Mouse (Mus musculus): ENCODE results near the gene Olfr167. TPM values are rescaled to one million over a fixed set of nuclear protein-coding genes. Genes with fewer than 3 reads are reported as not detected.
"Not testable (repeated sequence)": the region's sequence is repeated elsewhere in the genome, so short reads cannot be mapped to it uniquely, and the experiment has no call there.

Gene Olfr167
- not detected in 2 replicates for polyA plus RNA-seq (2015; fragmentation: Nextera tagmentation; extraction: Ambion mirVana)

GRCm38 (mm10) chr16:19522166-19522565 is at the start of gene Olfr167:
Olfr167 (minus strand) TSS chr16:19522266.
- 91% methylated on average over 2 of the region's 2 CpGs for WGBS
- ATAC-seq (ENCODE audit: low FRiP score, low read depth): no peak

DNA sequence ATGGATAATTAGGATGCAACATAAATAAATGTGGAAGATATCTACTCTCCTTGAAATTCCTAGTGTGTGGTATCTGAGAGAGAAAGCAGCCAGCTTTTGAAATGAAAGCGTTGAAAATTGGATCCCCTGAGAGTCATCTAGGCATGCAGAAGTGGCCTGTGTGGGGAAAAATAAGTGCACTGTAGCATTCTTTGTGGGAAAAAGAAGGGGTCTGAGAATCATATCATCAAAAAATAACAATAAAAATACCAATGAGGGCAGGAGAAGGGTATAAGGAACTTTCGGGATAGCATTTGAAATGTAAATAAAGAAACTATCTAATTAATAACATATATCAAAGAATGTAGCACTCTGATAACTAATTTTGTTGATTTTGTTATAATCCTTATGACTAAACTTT is 49.6 kb upstream of the Olfr167 start, which contains the start of gene Olfr169:
Olfr169 (minus strand) TSS at position 101 of the 400 bp plus-strand sequence.
- H3K27me3 ChIP-seq; ATAC-seq (ENCODE audit: low FRiP score, low read depth); H3K4me1 ChIP-seq (replicated peaks); H3K9ac ChIP-seq; H3K9me3 ChIP-seq; H3K4me3 ChIP-seq; H3K27ac ChIP-seq (replicated peaks); H3K36me3 ChIP-seq; H3K4me2 ChIP-seq: not testable (repeated sequence)
- WGBS: 80% methylated on average over 2 of the region's 2 CpGs

More at GRCm38 (mm10) chr16:19522166-19522565, at the start of gene Olfr167:
- Histone ChIP-seq H3K4me3 (no peak within 1 kb of the TSS), H3K4me1 (replicated peaks) (no peaks in the 10 kb centered on the region), H3K9me3 (0 out of 2 replicates have a peak, but pooled peaks cover 3% of the 10 kb centered on the region), H3K27ac (replicated peaks) (no peak within 1 kb of the TSS), H3K4me2 (no peak within 1 kb of the TSS), H3K36me3 (no peaks in the 10 kb centered on the region), H3K9ac (no peak within 1 kb of the TSS), H3K27me3 (no peaks in the 10 kb centered on the region)

- WGBS: 86% methylated on average over 7 of the region's 7 CpGs
- ATAC-seq (ENCODE audit: low FRiP score, low read depth): not testable (repeated sequence)
Measured at GRCm38 (mm10) chr16:19553429-19553828, 31.4 kb upstream of the Olfr167 start.

DNA sequence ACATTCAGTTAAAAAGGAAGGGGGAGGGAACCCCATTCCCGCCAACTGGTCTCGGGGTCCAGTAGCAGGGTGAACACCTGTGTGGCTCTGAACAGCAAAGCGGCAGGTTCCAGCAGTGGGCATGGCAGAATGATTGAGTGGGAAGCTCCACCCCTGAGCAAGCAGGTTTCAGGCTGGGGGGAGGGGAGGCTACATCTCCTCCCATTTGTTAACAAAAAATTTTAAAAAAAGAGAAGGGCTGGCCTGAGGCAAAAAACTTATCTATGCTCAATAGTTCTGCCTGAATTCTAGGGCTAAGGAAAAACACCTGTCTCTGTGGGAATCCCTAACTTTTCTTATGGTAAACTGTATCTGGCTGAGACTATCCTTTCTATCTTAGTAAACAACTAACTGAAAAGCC is 30.2 kb upstream of the Olfr167 start:
- H3K27me3 ChIP-seq; H3K4me2 ChIP-seq; H3K4me3 ChIP-seq; H3K9ac ChIP-seq; ATAC-seq (ENCODE audit: low FRiP score, low read depth); H3K9me3 ChIP-seq; H3K27ac ChIP-seq (replicated peaks); H3K36me3 ChIP-seq; H3K4me1 ChIP-seq (replicated peaks): not testable (repeated sequence)
- WGBS: 96% methylated on average over 3 of the region's 3 CpGs

More at GRCm38 (mm10) chr16:19553429-19553828, 31.4 kb upstream of the Olfr167 start:
- H3K4me2 ChIP-seq; H3K4me3 ChIP-seq; H3K9ac ChIP-seq; H3K36me3 ChIP-seq; H3K4me1 ChIP-seq (replicated peaks); H3K27me3 ChIP-seq; H3K9me3 ChIP-seq; H3K27ac ChIP-seq (replicated peaks): not testable (repeated sequence)

DNA sequence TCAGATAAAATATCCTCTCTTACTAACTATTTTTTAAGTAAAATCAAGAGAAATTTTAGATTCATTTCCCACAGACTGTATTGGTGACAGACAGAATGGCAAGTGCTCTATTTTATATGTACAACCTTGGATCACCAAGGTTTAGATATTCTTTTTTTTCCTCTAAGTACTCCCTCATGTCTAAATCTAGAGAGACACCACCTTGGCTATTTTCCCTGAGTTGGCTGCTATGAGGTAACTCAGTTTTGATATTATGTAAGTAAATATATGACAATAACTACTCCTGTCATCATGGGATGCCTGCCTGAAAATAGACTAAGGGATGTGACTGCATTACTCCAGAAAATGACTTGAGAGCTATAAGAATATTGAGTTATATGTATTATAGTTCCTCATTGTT is 13.4 kb upstream of the Olfr167 start, which contains the start of gene Olfr168:
Olfr168 (minus strand) TSS at position 101 of the 400 bp plus-strand sequence.
- no peak within 1 kb of the TSS for H3K9ac ChIP-seq
- no peaks in the 10 kb centered on the region for H3K27me3 ChIP-seq
- no peak for ATAC-seq (ENCODE audit: low FRiP score, low read depth)
- no peaks in the 10 kb centered on the region for H3K4me1 ChIP-seq (replicated peaks)
- H3K36me3 ChIP-seq: no peaks in the 10 kb centered on the region
- H3K9me3 ChIP-seq: 0 out of 2 replicates have a peak, but pooled peaks cover 4% of the 10 kb centered on the region
- no peak within 1 kb of the TSS for H3K4me2 ChIP-seq
- no peak within 1 kb of the TSS for H3K27ac ChIP-seq (replicated peaks)
- H3K4me3 ChIP-seq: no peak within 1 kb of the TSS

DNA sequence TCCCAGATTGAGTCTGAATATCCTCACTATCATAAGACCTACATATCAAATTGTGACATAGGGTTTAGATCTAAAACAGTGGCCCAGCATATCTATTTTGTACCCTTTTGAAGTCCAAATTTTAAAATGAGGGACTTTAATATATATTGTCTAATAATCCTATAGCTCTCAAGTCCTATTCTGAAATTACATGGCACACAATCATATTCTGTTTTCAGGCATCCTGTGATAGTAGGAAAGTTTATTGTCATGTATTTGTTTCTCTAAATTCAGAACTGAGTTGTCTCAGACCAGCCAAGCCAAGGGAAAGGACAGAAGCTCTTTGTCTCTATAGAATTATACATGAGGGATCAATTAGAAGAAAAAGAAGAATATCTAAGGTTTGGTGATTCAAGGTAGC is 38.7 kb downstream of the Olfr167 start, which contains the start of gene Olfr166:
Olfr166 (plus strand) TSS at position 301 of the 400 bp plus-strand sequence.
- Histone ChIP-seq H3K4me2 (no peak within 1 kb of the TSS), H3K9ac (no peak within 1 kb of the TSS), H3K27ac (replicated peaks) (no peak within 1 kb of the TSS), H3K27me3 (no peaks in the 10 kb centered on the region), H3K4me3 (no peak within 1 kb of the TSS), H3K4me1 (replicated peaks) (no peaks in the 10 kb centered on the region), H3K36me3 (no peaks in the 10 kb centered on the region), H3K9me3 (no peaks in the 10 kb centered on the region)
- ATAC-seq (ENCODE audit: low FRiP score, low read depth): no peak

DNA sequence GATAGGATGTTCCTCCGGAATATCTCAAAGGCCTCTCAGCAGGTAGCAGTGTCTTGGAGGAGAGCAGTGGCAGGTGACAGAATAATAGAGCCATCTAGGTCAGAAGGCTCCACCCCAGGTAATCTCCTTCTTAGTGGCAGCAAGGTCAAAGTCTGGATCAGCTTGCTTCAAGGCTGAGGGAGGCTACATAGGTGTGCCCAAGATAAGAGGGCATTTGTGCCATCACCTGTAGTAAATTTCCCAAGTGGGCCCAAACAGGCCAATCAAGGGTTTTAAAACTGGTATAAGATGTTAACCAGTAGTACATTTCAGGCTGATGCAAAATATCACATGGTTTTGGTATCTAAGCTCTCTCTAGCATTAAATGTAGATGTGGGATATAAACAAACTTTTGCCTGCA is 57.7 kb downstream of the Olfr167 start:
- no peak overlapping the region for H3K4me2 ChIP-seq
- no peaks in the 10 kb centered on the region for H3K4me1 ChIP-seq (replicated peaks)
- H3K9me3 ChIP-seq: no peaks in the 10 kb centered on the region
- H3K36me3 ChIP-seq: no peaks in the 10 kb centered on the region
- no peak for ATAC-seq (ENCODE audit: low FRiP score, low read depth)
- H3K9ac ChIP-seq: no peak overlapping the region
- no peaks in the 10 kb centered on the region for H3K27me3 ChIP-seq
- no peak overlapping the region for H3K4me3 ChIP-seq
- 93% methylated on average over 1 of the region's 1 CpGs for WGBS
- H3K27ac ChIP-seq (replicated peaks): no peak overlapping the region

Other genes starting within 250 kb of the Olfr167 start
- gene Olfr164, start 208.2 kb downstream of the Olfr167 start, polyA plus RNA-seq (2015; fragmentation: Nextera tagmentation; extraction: Ambion mirVana): not detected in 2 replicates
- gene Olfr165, start 99.1 kb downstream of the Olfr167 start, polyA plus RNA-seq (2015; fragmentation: Nextera tagmentation; extraction: Ambion mirVana): not detected in 2 replicates
- gene Olfr166, start 38.6 kb downstream of the Olfr167 start, polyA plus RNA-seq (2015; fragmentation: Nextera tagmentation; extraction: Ambion mirVana): not detected in 2 replicates
- not detected in 2 replicates for gene Olfr168, start 13.3 kb upstream of the Olfr167 start, polyA plus RNA-seq (2015; fragmentation: Nextera tagmentation; extraction: Ambion mirVana)
- not detected in 2 replicates for gene Olfr169, start 49.5 kb upstream of the Olfr167 start, polyA plus RNA-seq (2015; fragmentation: Nextera tagmentation; extraction: Ambion mirVana)
- not detected in 2 replicates for gene Olfr170, start 89.6 kb upstream of the Olfr167 start, polyA plus RNA-seq (2015; fragmentation: Nextera tagmentation; extraction: Ambion mirVana)
- gene Olfr171, start 107.7 kb upstream of the Olfr167 start, polyA plus RNA-seq (2015; fragmentation: Nextera tagmentation; extraction: Ambion mirVana): not detected in 2 replicates
- gene Lamp3, start 184.1 kb upstream of the Olfr167 start, polyA plus RNA-seq (2015; fragmentation: Nextera tagmentation; extraction: Ambion mirVana): not detected in 2 replicates
- gene B3gnt5, start 237.9 kb upstream of the Olfr167 start, polyA plus RNA-seq (2015; fragmentation: Nextera tagmentation; extraction: Ambion mirVana): 35.8 and 36.5 TPM in 2 replicates

All from hindbrain, embryonic 15.5 days (tissue).